Mouse (Mus musculus) adrenal gland, adult (tissue): ENCODE measurements around the gene Gm1043.
A peak's percentile ranks its signal among the peaks of the same experiment; 100 is the strongest.

Experiments
- DNase-seq, 2 experiments: peaks; one replicate each; pipeline ENCODE4 v3.0.0; 2022 to 2023; ENCODE audit warnings: low spot score in 1 of 2; ENCODE audit not compliant: inconsistent age in 2 of 2

Gm1043 gene

DNA sequence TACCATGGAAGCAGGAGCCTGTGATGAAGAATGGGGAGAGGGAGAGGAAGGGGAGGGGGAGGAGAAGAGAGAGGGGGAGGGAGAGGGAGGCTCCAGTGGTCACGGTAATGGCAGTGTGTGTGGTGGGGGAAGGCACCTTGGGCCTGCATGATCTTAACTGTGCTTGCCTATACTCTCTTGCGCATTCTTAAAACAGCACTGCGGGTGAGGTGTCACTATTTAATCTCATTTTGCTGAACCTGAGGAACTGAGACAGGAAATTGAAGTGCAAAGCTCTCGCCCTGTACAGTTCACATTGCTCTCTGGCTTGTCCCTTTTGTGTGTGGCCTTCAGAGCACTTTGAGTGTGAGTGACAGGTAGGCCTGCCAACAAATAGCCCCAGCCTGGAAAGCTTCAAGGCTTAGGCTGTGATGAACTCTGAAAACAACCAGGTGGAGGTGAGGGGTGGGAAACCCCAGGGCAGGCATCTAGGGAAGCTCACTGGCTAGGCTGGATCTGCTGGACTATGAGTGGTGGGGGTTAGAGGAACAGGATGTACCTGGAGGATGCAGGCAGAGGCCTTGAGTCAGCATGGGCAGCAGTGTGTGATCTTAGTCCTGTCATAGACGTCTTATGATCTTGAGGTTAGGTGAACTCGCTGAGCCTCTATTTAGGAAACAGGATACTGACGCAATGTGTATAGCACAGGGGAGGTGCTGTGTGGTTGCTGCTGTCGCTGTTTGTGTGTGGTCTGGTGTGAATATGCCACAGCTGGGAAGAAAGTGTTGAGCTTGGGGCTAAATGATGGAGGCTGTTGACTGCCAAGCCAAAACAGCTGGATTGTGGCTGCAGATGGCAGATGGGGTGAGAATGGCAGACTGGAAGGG, 18.2 kb upstream of the Gm1043 start:
- DNase-seq: no peak

- no peak for DNase-seq
These were observed 11.5 kb upstream of the Gm1043 start for GRCm38 (mm10) chr5:37073660-37074059.

- no peak for DNase-seq
These were observed 8.4 kb upstream of the Gm1043 start for GRCm38 (mm10) chr5:37076692-37077329.

DNA sequence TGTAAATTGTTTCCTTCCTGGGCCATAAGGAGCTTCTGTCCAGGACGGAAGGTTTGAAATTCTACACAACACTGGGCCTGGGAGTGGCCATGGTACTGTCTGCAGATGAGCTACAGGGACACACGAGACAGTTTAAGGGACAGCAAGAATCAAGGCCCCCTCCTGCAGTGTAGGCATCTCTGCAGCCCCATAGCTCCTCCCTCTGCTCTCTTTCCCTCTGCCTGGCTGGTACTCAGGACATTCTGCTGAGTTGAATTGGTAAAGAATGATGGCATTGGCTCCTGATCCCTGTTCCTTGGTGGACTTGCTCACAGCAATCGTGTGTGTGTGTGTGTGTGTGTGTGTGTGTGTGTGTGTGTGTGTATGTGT, 7.9 kb upstream of the Gm1043 start:
- DNase-seq: no peak

- no peak for DNase-seq
These were observed 5.7 kb upstream of the Gm1043 start for GRCm38 (mm10) chr5:37079484-37079883.

DNA sequence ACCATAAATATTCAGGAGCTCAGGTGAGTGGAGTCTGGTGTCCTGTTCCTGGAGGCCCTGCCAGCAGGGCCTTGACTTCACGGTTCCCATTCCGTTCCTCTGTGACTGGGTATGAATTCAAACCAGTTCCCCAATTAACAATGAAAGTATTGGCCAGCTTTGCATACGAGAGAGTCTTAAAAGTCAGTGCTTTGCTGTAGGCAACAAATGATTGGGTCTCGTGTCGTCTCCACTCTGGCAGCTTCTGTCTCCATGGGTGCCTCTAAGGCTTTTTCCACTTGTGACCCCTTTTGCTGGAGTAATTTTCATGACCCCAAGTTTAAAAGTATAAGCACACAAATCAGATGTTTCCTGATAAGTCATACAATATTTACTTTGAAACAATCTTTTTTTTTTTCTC, 4.6 kb upstream of the Gm1043 start:
- no peak for DNase-seq

DNA sequence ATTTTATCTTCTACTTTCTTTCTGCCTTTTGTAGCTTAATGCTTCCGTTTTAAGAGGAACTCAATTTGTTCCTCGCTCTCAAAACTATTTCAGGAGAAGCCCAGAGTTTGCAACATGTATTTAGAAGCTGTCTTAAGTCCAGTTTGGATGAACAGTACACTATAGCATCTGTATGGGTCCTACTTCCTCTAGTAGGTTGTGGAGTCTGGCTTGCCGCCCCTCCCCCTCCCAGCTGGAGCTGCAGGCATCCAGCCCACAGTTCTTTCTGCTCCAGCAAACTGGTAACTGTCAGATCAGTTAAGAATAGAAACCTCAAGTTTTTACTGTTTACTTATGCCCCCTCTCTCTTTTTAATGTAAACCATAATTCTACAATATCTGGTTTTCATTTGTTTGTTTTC, 2.8 kb upstream of the Gm1043 start:
- DNase-seq: no peak

DNA sequence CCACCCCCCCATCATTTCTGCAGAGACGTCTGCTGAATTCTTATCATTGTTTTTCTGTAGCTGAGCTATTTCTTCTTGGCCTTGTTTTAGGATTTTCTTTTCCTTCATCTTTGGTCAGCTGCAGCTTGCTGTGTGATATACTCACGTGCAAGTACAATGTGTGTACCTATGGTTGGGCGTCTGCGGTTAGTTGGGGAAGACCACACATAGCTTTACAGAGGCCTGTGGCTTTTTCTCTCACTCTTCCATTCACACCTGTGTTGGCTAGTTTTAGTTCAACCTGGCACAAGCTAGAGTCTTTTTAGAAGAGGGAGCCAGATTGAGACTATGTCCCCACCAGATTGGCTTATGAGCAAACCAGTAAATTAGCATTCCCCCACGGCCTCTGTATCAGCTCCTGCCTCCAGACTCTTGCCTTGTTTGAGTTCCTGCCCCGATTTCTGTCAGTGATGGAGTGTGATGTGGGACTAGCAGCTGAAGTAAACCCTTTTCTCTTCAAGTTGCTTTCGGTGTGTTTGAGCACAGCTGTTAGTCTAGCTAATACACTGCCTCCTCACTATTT, 1.9 kb upstream of the Gm1043 start:
- no peak for DNase-seq

- DNase-seq: no peak
These were observed 1.3 kb upstream of the Gm1043 start for GRCm38 (mm10) chr5:37083850-37084249.

- DNase-seq: no peak
These were observed 748 bp downstream of the Gm1043 start for GRCm38 (mm10) chr5:37085918-37086317.

GRCm38 (mm10) chr5:37087786-37088185, 2.6 kb downstream of the Gm1043 start:
- no peak for DNase-seq

GRCm38 (mm10) chr5:37088342-37089108, 3.4 kb downstream of the Gm1043 start:
- no peak for DNase-seq

DNA sequence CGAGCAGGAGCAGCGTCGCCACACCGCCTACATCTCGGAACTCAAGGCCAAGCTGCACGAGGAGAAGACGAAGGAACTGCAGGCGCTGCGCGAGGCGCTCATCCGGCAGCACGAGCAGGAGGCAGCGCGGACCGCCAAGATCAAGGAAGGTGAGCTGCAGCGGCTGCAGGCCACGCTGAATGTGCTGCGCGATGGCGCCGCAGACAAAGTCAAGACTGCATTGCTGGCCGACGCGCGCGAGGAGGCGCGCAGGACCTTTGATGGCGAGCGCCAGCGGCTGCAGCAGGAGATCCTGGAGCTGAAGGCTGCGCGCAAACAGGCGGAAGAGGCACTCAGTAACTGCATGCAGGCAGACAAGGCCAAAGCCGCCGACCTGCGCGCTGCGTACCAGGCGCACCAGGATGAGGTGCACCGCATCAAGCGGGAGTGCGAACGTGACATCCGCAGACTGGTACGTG, 6.0 kb downstream of the Gm1043 start:
- peak; percentile 67 to 72 for DNase-seq

GRCm38 (mm10) chr5:37094941-37095340, 9.8 kb downstream of the Gm1043 start:
- peak; percentile 75 for DNase-seq

DNA sequence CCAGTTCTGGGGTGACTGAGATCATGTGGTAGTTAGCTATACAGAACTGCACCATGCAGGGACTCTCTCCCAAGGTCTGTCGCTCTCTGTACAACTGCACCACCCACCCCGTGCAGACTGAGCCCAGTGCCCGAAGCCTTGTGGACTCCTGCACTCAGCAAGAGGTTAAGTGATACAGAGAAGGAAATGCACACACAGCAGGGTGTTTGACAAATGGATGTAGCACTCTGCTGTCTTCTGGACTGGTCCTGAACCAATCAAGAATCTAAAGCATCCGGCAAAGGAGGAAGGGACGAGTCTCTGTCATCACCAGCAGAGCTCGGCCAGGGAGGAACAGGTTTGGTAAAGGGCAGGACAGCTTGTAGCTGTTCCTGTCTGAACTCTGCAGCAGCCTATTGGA, 12.4 kb downstream of the Gm1043 start:
- no peak for DNase-seq

GRCm38 (mm10) chr5:37100813-37101212, 15.6 kb downstream of the Gm1043 start:
- no peak for DNase-seq

DNA sequence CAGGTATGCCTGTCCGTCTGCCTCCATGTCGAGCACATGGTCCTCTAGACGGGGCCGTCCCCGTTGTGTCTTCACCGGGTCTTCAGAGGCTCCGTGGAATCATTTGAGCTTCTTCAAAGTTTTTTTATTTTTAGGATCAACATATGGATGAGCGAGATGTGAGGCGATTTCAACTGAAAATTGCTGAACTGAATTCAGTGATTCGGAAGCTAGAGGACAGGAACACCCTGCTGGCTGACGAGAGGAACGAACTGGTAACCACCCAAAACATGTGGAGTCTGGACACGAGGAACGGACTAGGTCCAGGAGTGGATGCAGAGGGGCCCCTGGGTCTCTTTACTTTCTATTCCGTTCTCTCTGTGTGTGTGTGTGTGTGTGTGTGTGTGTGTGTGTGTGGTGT, 16.5 kb downstream of the Gm1043 start:
- no peak for DNase-seq

DNA sequence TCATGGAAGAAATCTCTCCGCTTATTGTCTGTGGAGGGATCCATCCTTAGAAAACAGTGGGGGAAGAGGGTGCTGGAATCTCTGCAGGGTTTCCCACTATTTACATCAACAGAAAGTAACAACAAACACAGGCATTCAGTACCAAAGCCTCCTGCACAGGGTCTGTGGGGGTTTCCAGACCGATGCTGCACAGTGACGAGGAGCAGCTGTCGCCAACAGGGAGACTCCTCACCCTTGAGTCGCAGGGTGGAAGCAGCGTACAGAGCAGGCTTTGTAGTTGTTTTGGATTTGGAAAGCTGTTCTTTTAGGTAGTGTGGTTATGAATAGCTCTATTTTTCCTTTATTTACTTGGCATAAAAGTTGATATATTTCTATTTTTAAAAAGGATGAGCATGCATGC, 16.9 kb downstream of the Gm1043 start:
- DNase-seq: no peak

- DNase-seq: no peak
These were observed 20.6 kb downstream of the Gm1043 start for GRCm38 (mm10) chr5:37105531-37106456.

DNA sequence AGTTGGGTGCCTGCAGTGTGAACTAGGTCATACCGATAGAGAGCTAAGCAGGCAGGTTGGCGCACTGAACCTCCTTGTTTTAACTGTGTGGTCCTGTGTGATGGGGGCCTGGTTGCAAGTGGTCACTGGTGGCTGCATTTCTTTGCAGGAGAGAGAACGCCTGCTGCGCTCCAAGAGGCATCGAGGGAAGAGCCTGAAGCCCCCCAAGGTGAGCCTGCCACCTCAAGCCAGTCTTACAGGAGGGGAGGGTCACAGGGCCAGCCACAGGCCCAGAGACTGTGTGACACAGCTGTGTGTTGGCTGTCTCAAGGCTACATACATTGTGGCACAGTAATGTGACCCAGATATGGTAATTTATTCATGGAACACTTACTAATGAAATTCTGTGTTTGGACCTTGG, 21.9 kb downstream of the Gm1043 start:
- no peak for DNase-seq
